Mouse (Mus musculus): Measurements from ENCODE around the gene Ctnnd2. TPM values are rescaled to one million over a fixed set of nuclear protein-coding genes. Genes with fewer than 3 reads are reported as not detected.

Ctnnd2 gene
- total RNA-seq, 2 experiments from 2014 or later = not detected

- H3K27ac ChIP-seq = no peak overlapping the region
- intact Hi-C loops (cut with DNase I) = no loop called here
- no peak overlapping the region for H3K4me3 ChIP-seq
- no peak for TF ChIP-seq CTCF (IDR thresholded peaks at IDR 0.05)
- no peak for DNase-seq
These were observed 340.7 kb downstream of the Ctnnd2 start for GRCm38 (mm10) chr15:30513122-30513521.

- intact Hi-C loops (cut with DNase I) = no loop called here
- H3K27ac ChIP-seq = no peak overlapping the region
- H3K4me3 ChIP-seq = no peak overlapping the region
- DNase-seq = no peak
- no peak for TF ChIP-seq CTCF (IDR thresholded peaks at IDR 0.05)
These were observed 343.0 kb downstream of the Ctnnd2 start for GRCm38 (mm10) chr15:30515425-30515824.

DNA sequence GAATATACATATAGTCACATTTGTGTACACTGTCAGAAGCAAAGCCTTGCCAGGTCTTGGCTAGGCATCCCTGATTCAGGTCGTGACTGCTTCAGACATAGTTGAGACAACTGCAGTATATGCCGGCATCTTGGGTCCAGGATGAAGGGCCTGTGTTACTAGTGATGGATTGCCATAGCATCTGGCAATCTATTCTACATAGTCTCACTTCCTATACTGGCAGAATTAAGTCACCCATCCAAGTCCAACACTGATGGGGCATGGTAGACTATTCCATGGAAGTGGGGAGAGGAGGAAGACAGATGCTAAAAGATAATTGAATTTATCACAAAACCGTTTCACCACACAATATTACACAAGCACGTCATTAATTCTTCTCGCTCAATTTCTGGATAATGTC, 369.1 kb downstream of the Ctnnd2 start:
- Histone ChIP-seq H3K4me3 (no peak overlapping the region), H3K27ac (no peak overlapping the region)
- no peak for DNase-seq
- intact Hi-C loops (cut with DNase I) = no loop called here
- no peak for TF ChIP-seq CTCF (IDR thresholded peaks at IDR 0.05)

DNA sequence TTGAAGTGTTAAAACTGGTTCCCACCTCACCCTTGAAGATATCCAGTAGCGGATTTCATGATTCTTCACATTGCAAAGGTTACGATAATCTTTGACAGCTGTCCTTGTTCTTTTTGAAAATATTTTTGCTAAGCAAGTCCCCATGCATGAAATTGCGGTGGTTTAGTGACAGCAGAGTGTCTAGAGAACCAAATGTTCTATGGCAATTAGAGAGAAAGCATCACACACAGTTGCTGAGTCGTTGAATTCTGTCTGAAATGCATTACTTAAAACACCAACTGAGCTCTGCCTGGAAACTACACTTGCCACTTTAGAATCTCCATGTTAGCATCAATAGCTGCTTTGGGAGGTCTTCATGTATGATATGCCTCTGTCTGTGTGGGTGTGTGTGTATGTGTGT, 375.9 kb downstream of the Ctnnd2 start:
- DNase-seq = no peak
- H3K4me3 ChIP-seq = no peak overlapping the region
- no peak for TF ChIP-seq CTCF (IDR thresholded peaks at IDR 0.05)
- intact Hi-C loops (cut with DNase I) = no loop called here
- no peak overlapping the region for H3K27ac ChIP-seq

- intact Hi-C loops (cut with DNase I) = no loop called here
- Histone ChIP-seq H3K27ac (no peak overlapping the region), H3K4me3 (no peak overlapping the region)
- TF ChIP-seq CTCF (IDR thresholded peaks at IDR 0.05) = no peak
- DNase-seq = no peak
These were observed 378.6 kb downstream of the Ctnnd2 start for GRCm38 (mm10) chr15:30550956-30551355.

GRCm38 (mm10) chr15:30553910-30554406, 381.6 kb downstream of the Ctnnd2 start:
- intact Hi-C loops (cut with DNase I) = no loop called here
- TF ChIP-seq CTCF (IDR thresholded peaks at IDR 0.05) = no peak
- H3K27ac ChIP-seq = no peak overlapping the region
- no peak overlapping the region for H3K4me3 ChIP-seq
- DNase-seq = no peak

- TF ChIP-seq CTCF (IDR thresholded peaks at IDR 0.05) = no peak
- intact Hi-C loops (cut with DNase I) = no loop called here
- Histone ChIP-seq H3K4me3 (no peak overlapping the region), H3K27ac (no peak overlapping the region)
- DNase-seq = no peak
These were observed 383.4 kb downstream of the Ctnnd2 start for GRCm38 (mm10) chr15:30555787-30556186.

GRCm38 (mm10) chr15:30562375-30562774, 390.0 kb downstream of the Ctnnd2 start:
- intact Hi-C loops (cut with DNase I) = no loop called here
- TF ChIP-seq CTCF (IDR thresholded peaks at IDR 0.05) = no peak
- no peak overlapping the region for H3K4me3 ChIP-seq
- DNase-seq = no peak
- H3K27ac ChIP-seq = no peak overlapping the region

DNA sequence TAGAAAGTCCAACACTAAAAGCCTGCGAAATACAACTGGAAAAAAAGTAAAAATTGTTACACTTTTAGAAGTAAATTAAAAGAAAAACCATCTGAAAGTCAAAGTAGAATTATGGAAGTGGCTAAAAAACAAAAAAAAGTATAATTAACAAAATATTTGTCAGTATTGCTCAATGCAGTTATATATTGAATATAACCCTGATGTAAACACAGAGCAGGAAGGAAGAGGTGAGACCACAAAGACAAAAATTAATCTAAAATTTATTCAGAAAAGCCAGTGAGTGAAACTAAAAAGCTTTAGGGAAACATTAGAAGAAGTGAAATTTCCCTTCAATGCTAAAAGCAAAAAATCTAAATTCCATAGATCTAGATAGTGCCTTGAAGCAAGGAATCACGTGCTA, 392.2 kb downstream of the Ctnnd2 start:
- no peak overlapping the region for H3K27ac ChIP-seq
- no peak overlapping the region for H3K4me3 ChIP-seq
- no peak for TF ChIP-seq CTCF (IDR thresholded peaks at IDR 0.05)
- intact Hi-C loops (cut with DNase I) = no loop called here
- no peak for DNase-seq

GRCm38 (mm10) chr15:30570254-30570800, 397.9 kb downstream of the Ctnnd2 start:
- Histone ChIP-seq H3K27ac (no peak overlapping the region), H3K4me3 (no peak overlapping the region)
- TF ChIP-seq CTCF (IDR thresholded peaks at IDR 0.05) = no peak
- DNase-seq = no peak
- intact Hi-C loops (cut with DNase I) = no loop called here

DNA sequence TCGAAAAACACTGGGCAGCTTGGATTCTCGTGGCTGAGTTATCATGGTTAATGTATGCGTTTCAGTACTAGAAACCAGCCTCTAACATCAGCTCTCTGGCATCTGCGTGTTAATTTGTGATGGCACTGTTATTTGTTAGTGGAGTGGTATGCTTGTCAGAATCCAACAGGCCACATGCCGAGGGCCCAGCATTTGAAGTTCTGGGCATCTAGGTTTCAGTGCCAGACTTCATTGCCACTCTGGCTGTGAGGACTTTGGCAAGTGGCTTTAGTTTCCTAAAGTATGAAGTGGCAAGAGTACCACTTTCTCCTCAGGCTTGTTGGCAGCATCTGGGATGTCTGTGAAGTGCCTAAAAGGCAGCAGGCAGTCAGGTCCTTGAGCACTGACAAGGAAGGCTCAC, 415.1 kb downstream of the Ctnnd2 start:
- Histone ChIP-seq H3K27ac (no peak overlapping the region), H3K4me3 (no peak overlapping the region)
- intact Hi-C loops (cut with DNase I) = no loop called here
- no peak for DNase-seq
- no peak for TF ChIP-seq CTCF (IDR thresholded peaks at IDR 0.05)

DNA sequence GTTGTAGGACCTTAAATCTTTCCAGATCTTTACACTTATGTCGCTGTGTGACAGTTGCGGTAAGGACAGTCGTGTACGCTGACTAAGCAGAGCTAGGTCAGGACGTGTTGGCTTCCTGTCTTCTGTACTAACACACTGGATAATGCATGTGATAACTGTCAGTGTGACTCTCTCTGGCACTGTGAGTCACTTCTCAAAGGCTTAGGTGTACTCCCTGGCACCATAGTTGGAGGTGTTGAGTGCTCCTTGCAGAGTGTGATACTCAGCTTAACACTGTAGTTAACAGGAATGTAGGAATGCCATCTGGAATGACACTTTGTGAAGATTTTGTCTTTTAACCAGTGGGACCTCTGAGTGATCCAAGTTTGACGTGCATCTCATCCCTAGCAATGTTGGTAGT, 418.5 kb downstream of the Ctnnd2 start:
- H3K27ac ChIP-seq = no peak overlapping the region
- intact Hi-C loops (cut with DNase I) = no loop called here
- TF ChIP-seq CTCF (IDR thresholded peaks at IDR 0.05) = no peak
- H3K4me3 ChIP-seq = no peak overlapping the region
- no peak for DNase-seq

- H3K4me3 ChIP-seq = no peak overlapping the region
- no peak for TF ChIP-seq CTCF (IDR thresholded peaks at IDR 0.05)
- no peak for DNase-seq
- intact Hi-C loops (cut with DNase I) = no loop called here
- H3K27ac ChIP-seq = no peak overlapping the region
These were observed 423.1 kb downstream of the Ctnnd2 start for GRCm38 (mm10) chr15:30595507-30595906.

DNA sequence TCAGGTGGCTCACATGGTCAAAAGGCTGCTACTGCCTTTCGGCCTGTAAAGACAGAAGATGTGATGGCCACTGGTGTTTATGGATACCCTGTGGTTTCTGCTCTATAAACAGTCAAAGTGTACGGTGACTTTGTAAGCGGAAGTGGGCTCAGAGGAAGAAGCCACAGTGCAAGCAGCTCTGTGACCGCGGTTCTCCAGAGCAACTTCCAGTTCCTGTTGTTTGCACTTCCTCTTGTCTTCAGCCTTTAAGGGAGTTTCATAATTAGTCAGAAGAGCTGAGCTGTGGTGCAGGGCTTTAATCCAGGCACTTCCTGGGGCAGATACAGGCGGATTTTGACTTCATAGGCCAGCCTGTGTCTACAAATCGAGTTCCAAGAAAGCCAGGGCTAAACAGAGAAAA, 438.2 kb downstream of the Ctnnd2 start:
- no peak for DNase-seq
- no peak for TF ChIP-seq CTCF (IDR thresholded peaks at IDR 0.05)
- no peak overlapping the region for H3K27ac ChIP-seq
- H3K4me3 ChIP-seq = no peak overlapping the region
- intact Hi-C loops (cut with DNase I) = no loop called here

Measured in gastrocnemius, adult 2 months (tissue).